Mouse (Mus musculus): ENCODE data around the gene Gm20696. TPM values are rescaled to one million over a fixed set of nuclear protein-coding genes. Genes with fewer than 3 reads are reported as not detected.

Gm20696 gene
- polyA plus RNA-seq, 1 experiment from 2014 or later: 3.6 TPM

DNA sequence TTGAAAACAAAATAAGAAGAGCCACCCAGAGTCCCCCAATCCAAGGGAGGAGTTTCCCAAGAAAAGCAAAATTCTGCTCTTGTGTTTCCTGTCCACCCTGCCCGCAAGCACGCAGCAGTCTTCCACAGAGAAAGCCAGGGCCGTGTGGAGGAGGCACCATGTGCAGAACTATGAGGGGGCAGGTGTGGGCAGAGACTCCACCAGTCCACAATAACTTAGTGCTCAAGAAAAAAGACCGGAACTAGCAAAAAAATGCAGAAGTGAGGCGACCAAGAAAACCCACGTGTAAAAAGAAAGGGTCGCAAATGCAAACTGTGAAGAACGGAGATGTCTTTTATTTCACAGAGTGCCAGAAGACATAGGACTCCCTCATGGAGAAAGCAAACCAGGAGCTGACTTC, 371.1 kb downstream of the Gm20696 start:
- ATAC-seq: no peak
- H3K36me3 ChIP-seq: no peaks in the 10 kb centered on the region
- no peak overlapping the region for H3K9ac ChIP-seq (replicated peaks)
- H3K9me3 ChIP-seq: no peaks in the 10 kb centered on the region
- no peak overlapping the region for H3K4me2 ChIP-seq (replicated peaks)
- H3K4me3 ChIP-seq (replicated peaks): no peak overlapping the region
- no peaks in the 10 kb centered on the region for H3K27me3 ChIP-seq
- no peak overlapping the region for H3K27ac ChIP-seq
- WGBS: 88% methylated on average over 8 of the region's 8 CpGs
- no peaks in the 10 kb centered on the region for H3K4me1 ChIP-seq (replicated peaks)

DNA sequence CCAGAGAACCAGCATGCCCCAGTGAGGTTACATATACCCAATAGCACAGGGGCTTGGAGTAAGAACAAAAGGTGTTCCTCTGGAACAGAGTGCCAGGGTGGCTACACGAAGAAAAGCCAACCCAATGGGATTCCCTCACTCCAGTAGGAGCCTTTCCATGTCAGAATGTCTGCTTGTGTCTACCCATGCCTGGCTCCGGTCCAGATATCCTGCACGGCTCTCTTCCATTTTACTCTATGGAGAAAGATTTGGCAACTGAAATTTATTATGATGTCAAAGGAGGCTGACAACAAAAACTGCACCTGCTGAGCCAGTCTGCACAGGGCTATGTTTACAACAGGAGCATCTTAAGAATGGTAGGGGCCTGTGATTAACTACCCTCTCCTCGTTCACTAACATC, 377.4 kb downstream of the Gm20696 start:
- peaks cover 1% of the 10 kb centered on the region; the same call in 1 of the 2 replicates for H3K27me3 ChIP-seq
- H3K4me3 ChIP-seq (replicated peaks): no peak overlapping the region
- no peak overlapping the region for H3K27ac ChIP-seq
- peaks cover 1% of the 10 kb centered on the region; the same call in 1 of the 2 replicates for H3K4me1 ChIP-seq (replicated peaks)
- WGBS: 71% methylated on average over 4 of the region's 4 CpGs
- no peak overlapping the region for H3K9ac ChIP-seq (replicated peaks)
- ATAC-seq: no peak
- no peaks in the 10 kb centered on the region for H3K9me3 ChIP-seq
- no peak overlapping the region for H3K4me2 ChIP-seq (replicated peaks)
- H3K36me3 ChIP-seq: no peaks in the 10 kb centered on the region

DNA sequence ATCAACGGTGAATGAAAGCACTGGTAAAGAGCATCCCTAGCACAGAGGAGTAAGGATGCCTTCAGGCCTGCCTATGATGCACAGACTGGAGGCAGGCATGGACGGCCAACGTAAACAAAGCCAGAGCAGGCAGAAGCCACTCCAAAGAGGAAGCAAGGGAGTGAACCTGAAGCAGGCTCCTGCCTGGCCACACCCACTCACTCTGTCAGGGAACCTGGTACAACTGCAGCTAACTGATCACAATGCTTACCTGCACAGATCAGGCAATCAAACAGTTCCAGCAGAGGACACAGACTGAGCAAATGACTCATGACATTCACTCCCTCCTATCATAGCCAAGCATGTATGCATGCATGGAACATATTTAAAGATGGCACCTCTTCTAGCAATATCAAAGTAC, 381.6 kb downstream of the Gm20696 start:
- no peaks in the 10 kb centered on the region for H3K9me3 ChIP-seq
- no peak overlapping the region for H3K27ac ChIP-seq
- peaks cover 14% of the 10 kb centered on the region for H3K4me1 ChIP-seq (replicated peaks)
- 72% methylated on average over 3 of the region's 3 CpGs for WGBS
- H3K27me3 ChIP-seq: peaks cover 7% of the 10 kb centered on the region; the same call in 1 of the 2 replicates
- no peaks in the 10 kb centered on the region for H3K36me3 ChIP-seq
- ATAC-seq: no peak
- H3K9ac ChIP-seq (replicated peaks): no peak overlapping the region
- H3K4me3 ChIP-seq (replicated peaks): no peak overlapping the region
- no peak overlapping the region for H3K4me2 ChIP-seq (replicated peaks)

DNA sequence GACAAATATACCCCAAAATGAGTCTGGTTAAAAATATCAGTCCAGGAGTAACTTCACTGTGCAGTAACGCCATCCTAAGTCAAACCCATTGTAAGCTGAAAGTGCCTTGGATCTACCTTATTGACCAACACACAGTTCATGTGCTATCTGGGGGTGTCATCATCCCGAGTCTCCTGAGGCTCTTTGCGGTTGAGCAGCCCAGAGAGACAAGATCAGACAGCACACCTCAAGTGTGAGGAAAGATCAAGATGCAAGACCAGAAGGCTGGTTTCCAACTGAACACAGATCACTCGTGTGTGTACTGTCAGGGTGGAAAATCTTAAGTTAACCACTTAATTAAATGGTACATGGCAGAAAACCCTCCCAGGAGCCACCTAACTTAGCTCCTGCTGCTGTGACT, 382.6 kb downstream of the Gm20696 start:
- Histone ChIP-seq H3K27me3 (peaks cover 7% of the 10 kb centered on the region; the same call in 1 of the 2 replicates), H3K9ac (replicated peaks) (no peak overlapping the region), H3K4me2 (replicated peaks) (no peak overlapping the region), H3K27ac (no peak overlapping the region), H3K4me1 (replicated peaks) (peaks cover 14% of the 10 kb centered on the region), H3K9me3 (no peaks in the 10 kb centered on the region), H3K36me3 (no peaks in the 10 kb centered on the region), H3K4me3 (replicated peaks) (no peak overlapping the region)
- 81% methylated on average over 4 of the region's 4 CpGs for WGBS
- no peak for ATAC-seq

DNA sequence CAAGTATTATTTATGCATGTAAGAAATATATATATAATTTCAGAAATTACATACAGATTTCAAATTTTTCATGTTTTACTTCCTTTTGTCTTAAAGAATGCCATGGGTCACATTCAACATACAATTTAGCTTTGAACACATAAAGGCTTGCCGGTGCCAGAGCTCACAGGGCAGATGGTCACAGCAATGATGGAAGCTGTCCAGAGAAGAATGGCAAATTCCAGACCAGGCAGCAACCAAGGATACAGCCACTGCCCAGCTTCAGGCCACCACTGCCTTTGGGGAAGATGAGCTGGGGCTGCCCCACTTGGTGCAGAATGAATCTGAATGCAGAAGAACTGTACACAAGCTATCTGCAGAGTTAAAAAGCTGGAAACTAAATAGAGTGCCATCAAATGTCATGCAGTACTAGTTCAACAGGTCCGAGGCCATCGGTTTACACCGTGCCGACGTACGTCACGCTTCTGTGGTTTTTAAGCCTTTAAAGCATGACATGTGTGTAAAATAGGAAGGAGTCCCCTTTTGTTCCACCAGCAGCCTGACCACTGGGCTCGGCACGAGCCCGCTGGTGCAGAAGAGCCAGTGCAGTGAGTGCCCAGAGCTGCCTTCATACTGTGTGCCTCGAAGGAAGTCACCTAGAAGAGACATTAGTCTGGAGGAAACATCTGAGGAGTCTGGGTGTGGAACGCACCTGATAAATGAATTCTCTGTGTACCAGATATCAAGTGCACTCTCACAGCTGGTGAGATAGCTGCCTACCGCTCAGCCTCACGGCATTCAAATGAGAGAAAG, 383.5 kb downstream of the Gm20696 start:
- no peaks in the 10 kb centered on the region for H3K9me3 ChIP-seq
- H3K27me3 ChIP-seq: peaks cover 7% of the 10 kb centered on the region; the same call in 1 of the 2 replicates
- no peak overlapping the region for H3K27ac ChIP-seq
- no peak overlapping the region for H3K4me2 ChIP-seq (replicated peaks)
- H3K9ac ChIP-seq (replicated peaks): no peak overlapping the region
- no peaks in the 10 kb centered on the region for H3K36me3 ChIP-seq
- 38% methylated on average over 15 of the region's 15 CpGs for WGBS
- H3K4me1 ChIP-seq (replicated peaks): peaks cover 14% of the 10 kb centered on the region
- no peak overlapping the region for H3K4me3 ChIP-seq (replicated peaks)
- peak; percentile 45; the same call in 1 of the 2 replicates for ATAC-seq

DNA sequence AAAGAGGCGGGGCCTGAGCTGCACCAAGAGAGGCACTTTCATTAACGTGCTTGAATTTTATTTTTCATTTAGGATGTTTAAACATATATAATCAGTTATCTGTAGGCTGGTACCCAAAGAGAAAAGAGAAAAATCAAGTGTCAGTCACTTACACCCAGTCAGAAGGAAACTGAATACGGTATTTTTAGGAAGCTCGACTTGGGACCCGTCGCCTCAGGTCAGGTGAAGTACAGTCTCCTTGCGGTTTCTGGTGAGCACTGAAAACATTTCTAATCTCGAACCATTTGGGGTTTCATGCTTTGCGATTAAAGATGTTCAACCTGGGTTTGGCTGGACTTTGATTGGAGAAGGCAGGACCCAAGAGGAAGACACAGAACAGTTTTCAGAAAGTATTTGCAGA, 385.2 kb downstream of the Gm20696 start:
- H3K27me3 ChIP-seq: peaks cover 7% of the 10 kb centered on the region; the same call in 1 of the 2 replicates
- no peak overlapping the region for H3K4me2 ChIP-seq (replicated peaks)
- 95% methylated on average over 9 of the region's 9 CpGs for WGBS
- H3K36me3 ChIP-seq: no peaks in the 10 kb centered on the region
- no peak overlapping the region for H3K9ac ChIP-seq (replicated peaks)
- H3K27ac ChIP-seq: no peak overlapping the region
- H3K9me3 ChIP-seq: no peaks in the 10 kb centered on the region
- no peak overlapping the region for H3K4me3 ChIP-seq (replicated peaks)
- peaks cover 14% of the 10 kb centered on the region for H3K4me1 ChIP-seq (replicated peaks)
- no peak for ATAC-seq

DNA sequence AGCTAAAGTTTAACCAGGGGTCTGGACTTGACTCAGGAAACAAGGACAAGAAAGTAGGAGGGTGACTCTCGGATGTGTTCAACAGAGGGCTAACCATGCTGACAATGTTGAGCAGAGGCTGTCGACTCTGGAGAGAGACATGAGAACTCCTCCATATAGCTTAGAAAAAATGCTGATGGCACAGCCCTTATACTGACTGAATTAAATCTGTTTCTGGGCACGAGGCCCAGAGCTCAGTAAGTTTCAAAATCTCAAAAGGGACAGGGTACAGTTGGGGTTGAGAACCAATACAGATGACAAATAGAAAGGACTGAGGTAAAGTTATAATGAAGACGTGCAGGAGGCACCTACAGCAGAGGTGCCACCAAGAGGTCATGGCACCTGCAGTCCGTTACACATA, 386.0 kb downstream of the Gm20696 start:
- Histone ChIP-seq H3K36me3 (no peaks in the 10 kb centered on the region), H3K4me3 (replicated peaks) (no peak overlapping the region), H3K27me3 (peaks cover 7% of the 10 kb centered on the region; the same call in 1 of the 2 replicates), H3K27ac (no peak overlapping the region), H3K4me1 (replicated peaks) (peaks cover 14% of the 10 kb centered on the region), H3K4me2 (replicated peaks) (no peak overlapping the region), H3K9ac (replicated peaks) (no peak overlapping the region), H3K9me3 (no peaks in the 10 kb centered on the region)
- ATAC-seq: no peak
- 83% methylated on average over 5 of the region's 5 CpGs for WGBS

DNA sequence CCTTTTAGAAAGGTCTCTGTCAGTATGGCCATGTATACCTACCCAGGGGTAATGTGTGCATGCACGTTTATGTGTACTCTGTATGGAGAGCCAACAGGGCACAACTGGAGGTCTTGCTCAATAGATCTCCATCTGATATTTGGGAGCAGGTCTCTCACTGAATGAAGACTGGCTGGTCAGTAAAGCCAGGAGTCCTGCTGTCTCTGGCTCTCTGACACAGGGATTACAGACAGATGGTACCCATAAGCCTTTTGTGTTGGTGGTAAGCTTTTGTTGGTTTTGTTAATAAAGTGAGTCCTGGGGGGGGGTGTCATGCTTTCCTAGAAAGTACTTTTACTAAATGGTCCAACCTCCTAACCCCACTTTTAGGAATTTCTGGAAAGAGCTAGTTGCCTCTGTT, 389.3 kb downstream of the Gm20696 start:
- WGBS: 77% methylated on average over 1 of the region's 1 CpGs
- H3K4me1 ChIP-seq (replicated peaks): no peaks in the 10 kb centered on the region
- H3K4me2 ChIP-seq (replicated peaks): no peak overlapping the region
- no peaks in the 10 kb centered on the region for H3K36me3 ChIP-seq
- no peaks in the 10 kb centered on the region for H3K9me3 ChIP-seq
- H3K27me3 ChIP-seq: no peaks in the 10 kb centered on the region
- no peak overlapping the region for H3K27ac ChIP-seq
- no peak for ATAC-seq
- no peak overlapping the region for H3K4me3 ChIP-seq (replicated peaks)
- no peak overlapping the region for H3K9ac ChIP-seq (replicated peaks)

DNA sequence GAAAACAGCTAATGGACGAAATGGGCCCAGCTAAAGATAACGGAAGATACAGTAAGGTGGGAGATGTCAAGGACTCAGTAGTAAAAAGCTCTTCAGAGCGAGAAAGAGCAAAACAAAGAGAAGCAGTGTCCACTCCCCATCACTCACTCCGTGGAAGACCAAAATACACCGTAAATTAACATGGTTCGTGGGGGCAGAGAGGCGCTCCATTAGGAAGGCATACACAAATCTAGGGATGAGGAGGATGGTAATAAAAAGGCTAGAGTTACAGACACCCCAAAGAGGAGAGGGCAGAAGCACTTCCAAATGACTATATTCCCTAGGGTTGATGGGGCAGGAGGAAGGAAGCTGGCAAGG, 390.3 kb downstream of the Gm20696 start:
- no peaks in the 10 kb centered on the region for H3K36me3 ChIP-seq
- no peak overlapping the region for H3K4me2 ChIP-seq (replicated peaks)
- WGBS: 80% methylated on average over 7 of the region's 7 CpGs
- no peaks in the 10 kb centered on the region for H3K27me3 ChIP-seq
- no peak for ATAC-seq
- H3K9ac ChIP-seq (replicated peaks): no peak overlapping the region
- no peak overlapping the region for H3K4me3 ChIP-seq (replicated peaks)
- no peak overlapping the region for H3K27ac ChIP-seq
- no peaks in the 10 kb centered on the region for H3K4me1 ChIP-seq (replicated peaks)
- no peaks in the 10 kb centered on the region for H3K9me3 ChIP-seq

DNA sequence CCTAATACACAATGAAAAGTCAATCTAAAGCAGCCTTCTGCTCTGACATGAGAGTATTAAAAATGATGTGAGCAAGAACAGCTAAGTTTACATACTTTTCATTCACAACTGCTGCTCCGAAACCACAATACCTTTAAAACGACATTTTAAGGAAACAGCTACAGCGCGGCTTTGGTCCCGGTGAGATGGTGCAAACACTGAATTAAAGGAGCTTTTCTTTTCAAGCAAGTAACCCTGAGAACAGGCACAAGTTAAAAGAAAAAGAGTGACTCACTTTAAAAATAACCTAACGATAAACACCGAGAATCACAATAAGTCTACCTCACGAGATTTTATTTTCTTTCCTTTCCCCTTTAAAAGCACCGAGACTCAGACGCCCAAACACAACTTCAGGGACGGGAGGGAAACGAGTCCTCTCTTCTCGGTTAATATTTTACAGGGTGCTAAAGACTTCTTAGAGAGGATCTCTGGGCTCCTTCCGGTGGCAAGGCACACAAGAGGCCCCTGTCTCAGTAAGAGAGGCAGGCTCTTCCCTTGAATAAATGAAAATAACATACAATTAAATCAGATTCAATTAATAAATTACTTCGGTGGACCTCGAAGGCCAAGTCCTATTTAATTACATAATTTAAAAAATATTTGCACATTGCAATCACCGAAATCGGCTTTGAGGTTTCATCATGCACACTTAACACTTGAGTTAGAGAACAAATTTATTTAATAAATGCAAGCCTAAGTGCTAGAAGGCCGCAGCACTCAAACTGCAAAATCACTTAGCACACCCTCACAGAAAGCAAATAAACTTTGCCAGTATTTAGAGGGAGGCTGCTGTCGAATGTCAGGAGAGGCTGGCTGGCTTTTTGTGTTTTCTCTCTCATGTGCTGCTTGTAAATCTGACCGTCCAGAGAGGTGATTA, 391.0 kb downstream of the Gm20696 start:
- ATAC-seq: no peak
- no peak overlapping the region for H3K27ac ChIP-seq
- H3K4me1 ChIP-seq (replicated peaks): no peaks in the 10 kb centered on the region
- H3K4me3 ChIP-seq (replicated peaks): no peak overlapping the region
- no peaks in the 10 kb centered on the region for H3K9me3 ChIP-seq
- no peak overlapping the region for H3K9ac ChIP-seq (replicated peaks)
- H3K27me3 ChIP-seq: no peaks in the 10 kb centered on the region
- H3K4me2 ChIP-seq (replicated peaks): no peak overlapping the region
- WGBS: 73% methylated on average over 21 of the region's 21 CpGs
- H3K36me3 ChIP-seq: no peaks in the 10 kb centered on the region

DNA sequence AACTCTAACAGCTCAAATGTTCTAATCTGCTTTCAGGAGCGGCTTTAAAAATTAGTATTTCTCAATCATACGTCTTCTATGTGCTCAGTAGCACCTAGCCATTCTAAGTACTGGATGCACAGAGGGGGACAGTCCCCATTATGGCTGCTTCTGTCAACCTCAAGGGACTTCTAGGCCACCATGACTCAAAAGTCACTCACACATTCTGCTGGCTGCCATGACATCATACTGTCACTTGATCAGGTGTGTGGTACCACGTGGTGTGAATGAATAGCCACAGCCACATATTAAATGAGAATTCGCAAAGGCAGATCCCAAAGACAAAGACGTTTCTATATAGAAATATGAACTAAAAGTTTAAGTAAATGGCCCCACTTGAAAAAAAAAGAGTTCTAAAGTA, 391.9 kb downstream of the Gm20696 start:
- H3K4me3 ChIP-seq (replicated peaks): no peak overlapping the region
- no peak overlapping the region for H3K27ac ChIP-seq
- no peaks in the 10 kb centered on the region for H3K27me3 ChIP-seq
- H3K9me3 ChIP-seq: no peaks in the 10 kb centered on the region
- H3K4me1 ChIP-seq (replicated peaks): no peaks in the 10 kb centered on the region
- H3K36me3 ChIP-seq: no peaks in the 10 kb centered on the region
- WGBS: 90% methylated on average over 5 of the region's 5 CpGs
- ATAC-seq: no peak
- no peak overlapping the region for H3K9ac ChIP-seq (replicated peaks)
- no peak overlapping the region for H3K4me2 ChIP-seq (replicated peaks)

DNA sequence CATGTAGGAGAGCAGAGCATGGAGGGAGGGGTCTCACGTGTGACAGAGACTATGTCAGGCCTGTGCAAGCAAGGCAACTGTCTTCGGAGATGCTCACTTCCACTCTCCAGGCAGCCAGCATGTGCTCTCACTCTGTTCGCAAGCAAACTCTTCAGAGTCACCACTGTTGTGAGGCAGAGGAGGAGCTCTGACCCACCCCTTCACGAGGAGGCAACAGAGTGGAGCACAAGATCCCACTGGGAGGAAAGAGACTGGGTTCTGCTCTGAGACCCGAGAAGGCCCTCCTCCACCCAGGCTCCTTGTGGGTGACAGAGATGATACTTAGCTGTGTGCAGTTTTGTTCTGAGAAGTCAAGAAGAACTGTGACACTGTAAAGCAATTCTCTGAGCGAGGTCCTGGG, 392.4 kb downstream of the Gm20696 start:
- WGBS: 83% methylated on average over 6 of the region's 6 CpGs
- Histone ChIP-seq H3K9ac (replicated peaks) (no peak overlapping the region), H3K4me3 (replicated peaks) (no peak overlapping the region), H3K27ac (no peak overlapping the region), H3K36me3 (no peaks in the 10 kb centered on the region), H3K27me3 (no peaks in the 10 kb centered on the region), H3K9me3 (no peaks in the 10 kb centered on the region), H3K4me1 (replicated peaks) (no peaks in the 10 kb centered on the region), H3K4me2 (replicated peaks) (no peak overlapping the region)
- no peak for ATAC-seq
